Mouse (Mus musculus) WW6 (cell line): ENCODE data around the gene Cxcl17.
"Not testable (repeated sequence)": the region's sequence is repeated elsewhere in the genome, so short reads cannot be mapped to it uniquely, and the experiment has no call there.

ENCODE experiments used
- DNase-seq: peaks from one replicate; pipeline ENCODE4 v3.0.0-alpha.2; 2013; ENCODE audit warnings: low read depth, low spot score

Gene Cxcl17

GRCm38 (mm10) chr7:25426380-25426779 lies 13.7 kb upstream of the Cxcl17 start:
- DNase-seq = not testable (repeated sequence)

GRCm38 (mm10) chr7:25424429-25424828 lies 11.7 kb upstream of the Cxcl17 start:
- peak; percentile 49 for DNase-seq

- no peak for DNase-seq
Observed at GRCm38 (mm10) chr7:25422286-25422841, 9.7 kb upstream of the Cxcl17 start.

- DNase-seq = no peak
Observed at GRCm38 (mm10) chr7:25419943-25420342, 7.3 kb upstream of the Cxcl17 start.

- peak; percentile 48 for DNase-seq
Observed at GRCm38 (mm10) chr7:25419536-25419935, 6.8 kb upstream of the Cxcl17 start.

- DNase-seq = no peak
Observed at GRCm38 (mm10) chr7:25417597-25417996, 4.9 kb upstream of the Cxcl17 start.

- no peak for DNase-seq
Observed at GRCm38 (mm10) chr7:25411861-25412260, 825 bp downstream of the Cxcl17 start.

GRCm38 (mm10) chr7:25410969-25411615 lies 1.6 kb downstream of the Cxcl17 start:
- no peak for DNase-seq

- DNase-seq = peak; percentile 65
Observed at GRCm38 (mm10) chr7:25409114-25409760, 3.4 kb downstream of the Cxcl17 start.

GRCm38 (mm10) chr7:25406468-25406867 lies 6.2 kb downstream of the Cxcl17 start:
- no peak for DNase-seq

- peak; percentile 53 for DNase-seq
Observed at GRCm38 (mm10) chr7:25402671-25403101, 10.0 kb downstream of the Cxcl17 start.

- no peak for DNase-seq
Observed at GRCm38 (mm10) chr7:25401986-25402385, 10.7 kb downstream of the Cxcl17 start.

- DNase-seq = no peak
Observed at GRCm38 (mm10) chr7:25401551-25401950, 11.1 kb downstream of the Cxcl17 start.

GRCm38 (mm10) chr7:25399028-25399427 lies 13.7 kb downstream of the Cxcl17 start:
- not testable (repeated sequence) for DNase-seq

- no peak for DNase-seq
Observed at GRCm38 (mm10) chr7:25398610-25399009, 14.1 kb downstream of the Cxcl17 start, which contains the start of gene Lipe. Lipe (minus strand) TSS chr7:25398710.

GRCm38 (mm10) chr7:25396621-25397020 lies 16.1 kb downstream of the Cxcl17 start:
- no peak for DNase-seq

GRCm38 (mm10) chr7:25395558-25396521 lies 16.8 kb downstream of the Cxcl17 start:
- peak; percentile 80 for DNase-seq

GRCm38 (mm10) chr7:25395186-25395557 lies 17.5 kb downstream of the Cxcl17 start:
- no peak for DNase-seq

GRCm38 (mm10) chr7:25394754-25395153 lies 17.9 kb downstream of the Cxcl17 start:
- no peak for DNase-seq

GRCm38 (mm10) chr7:25393451-25394210 lies 19.1 kb downstream of the Cxcl17 start:
- DNase-seq = no peak

GRCm38 (mm10) chr7:25392851-25393250 lies 19.8 kb downstream of the Cxcl17 start:
- no peak for DNase-seq
